Mouse (Mus musculus) telencephalon, adult 2 months (tissue): ENCODE data around the gene Chrna1.
A peak's percentile ranks its signal among the peaks of the same experiment; 100 is the strongest.

Source experiments
- DNase-seq: peaks from one replicate; pipeline ENCODE4 v3.0.0-alpha.2; 2011; ENCODE audit warnings: low read depth, low spot score

The Chrna1 gene

GRCm38 (mm10) chr2:73521737-73522136 lies 58.4 kb downstream of the Chrna1 start:
- peak; percentile 28 for DNase-seq

GRCm38 (mm10) chr2:73518966-73519365 lies 61.2 kb downstream of the Chrna1 start:
- no peak for DNase-seq

- DNase-seq: no peak
Measured at GRCm38 (mm10) chr2:73518311-73518710, 61.8 kb downstream of the Chrna1 start.

- no peak for DNase-seq
Measured at GRCm38 (mm10) chr2:73514178-73514577, 66.0 kb downstream of the Chrna1 start.
